Mouse (Mus musculus) small intestine, adult 2 months (tissue): ENCODE data around the gene C2. TPM values are rescaled to one million over a fixed set of nuclear protein-coding genes. Genes with fewer than 3 reads are reported as not detected.

Source experiments
- H3K27ac ChIP-seq: fragments of 200-500 bp; 2 replicates; pipeline ENCODE4 v1.5.1; 2012; ENCODE audit warnings: low read depth, low read length, control low read depth, inconsistent platforms; ENCODE audit not compliant: insufficient read depth
- H3K27me3 ChIP-seq: fragments of 200-500 bp; 2 replicates; pipeline ENCODE4 v1.6.1; 2012; ENCODE audit warnings: mild to moderate bottlenecking, moderate library complexity, low read length, inconsistent platforms; ENCODE audit not compliant: control insufficient read depth, insufficient read depth
- H3K36me3 ChIP-seq: fragments of 200-500 bp; 2 replicates; pipeline ENCODE4 v1.6.1; 2012; ENCODE audit warnings: mild to moderate bottlenecking, low read length, control low read depth, inconsistent platforms; ENCODE audit not compliant: control insufficient read depth, insufficient read depth
- H3K4me1 ChIP-seq: fragments of 200-500 bp; 2 replicates; pipeline ENCODE4 v1.6.1; 2012; ENCODE audit warnings: low read length, inconsistent platforms, mixed read lengths; ENCODE audit not compliant: control insufficient read depth, insufficient read depth, insufficient read length
- H3K4me3 ChIP-seq: fragments of 200-500 bp; 2 replicates; pipeline ENCODE4 v1.5.1; 2012; ENCODE audit warnings: low read depth, mild to moderate bottlenecking, control low read depth, inconsistent platforms, low read length, moderate library complexity
- CTCF ChIP-seq: fragments of 200-500 bp; IDR thresholded peaks from 2 replicates; pipeline ENCODE4 v1.5.1; 2012; ENCODE audit warnings: low read depth, mild to moderate bottlenecking, control low read depth, inconsistent platforms, low read length, moderate library complexity, mixed read lengths; ENCODE audit not compliant: insufficient replicate concordance, insufficient read length; ENCODE audit errors: extremely low read depth
- POLR2A ChIP-seq: fragments of 200-500 bp; IDR thresholded peaks from 2 replicates; pipeline ENCODE4 v1.6.1; 2012; ENCODE audit warnings: low read depth, mild to moderate bottlenecking, control low read depth, inconsistent platforms, low read length, moderate library complexity
- WGBS: fragments of 180-500 bp; shearing (Covaris S2); methylation state at CpG from one replicate; pipeline ENCODE4 v1.1.7; 2018; 5-methylcytosine and 5-hydroxymethylcytosine counted together
- polyA plus RNA-seq: library from polyadenylated mRNA; depleted of rRNA; stranded (reverse); fragments of >200 nt; gene quantifications from 2 replicates; pipeline ENCODE4 v1.2.3, GENCODE M21; 2012

The C2 gene
- polyA plus RNA-seq, 1 experiment: 10.6 TPM

DNA sequence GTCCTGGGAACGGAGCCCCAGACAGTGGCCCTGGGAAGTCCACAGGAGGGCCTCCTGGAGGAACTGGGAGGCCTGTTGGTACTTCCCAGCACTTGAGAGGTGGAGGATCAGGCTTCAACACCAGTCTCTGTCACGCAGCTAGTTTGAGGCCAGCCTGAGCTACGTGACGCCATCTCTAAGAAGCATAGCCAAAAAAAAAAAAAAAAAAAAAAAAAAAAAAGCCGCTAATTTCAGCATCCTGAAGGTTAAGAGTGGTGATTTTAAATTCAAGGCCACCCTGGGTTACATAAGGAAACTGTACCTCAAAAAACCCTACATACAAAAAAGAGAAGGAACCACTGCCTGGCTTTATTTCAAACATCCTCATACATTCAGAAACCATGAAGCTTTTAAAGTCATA lies 26.2 kb upstream of the C2 start:
- 73% methylated on average over 5 of the region's 5 CpGs for WGBS
- no peaks in the 10 kb centered on the region for H3K27me3 ChIP-seq
- no peak for TF ChIP-seq POLR2A
- TF ChIP-seq CTCF: no peak
- H3K4me1 ChIP-seq: no peaks in the 10 kb centered on the region
- no peak overlapping the region for H3K27ac ChIP-seq
- peaks cover 20% of the 10 kb centered on the region for H3K36me3 ChIP-seq
- no peak overlapping the region for H3K4me3 ChIP-seq

DNA sequence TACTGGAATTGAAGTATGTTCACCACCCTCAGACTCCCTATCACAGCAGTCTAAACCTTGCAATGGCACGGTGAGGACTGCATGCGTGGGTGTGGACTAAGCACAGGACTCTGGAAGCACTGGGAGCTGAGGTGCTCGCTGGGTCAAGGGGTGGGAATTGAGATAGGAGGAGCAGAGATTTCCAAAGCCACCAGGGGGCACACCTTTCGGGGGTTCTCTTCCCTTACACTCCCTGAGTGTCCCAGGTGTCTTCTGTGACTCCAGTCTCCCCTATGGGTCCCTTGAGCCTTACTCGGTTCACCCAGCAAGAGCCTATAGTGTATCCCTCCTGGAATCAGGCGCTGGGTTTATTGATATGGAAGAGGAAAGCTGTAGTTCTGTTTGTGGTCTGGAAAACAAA lies 24.9 kb upstream of the C2 start:
- H3K4me1 ChIP-seq: peaks cover 2% of the 10 kb centered on the region; the same call in 1 of the 2 replicates
- peaks cover 15% of the 10 kb centered on the region for H3K36me3 ChIP-seq
- no peak overlapping the region for H3K4me3 ChIP-seq
- TF ChIP-seq POLR2A: no peak
- TF ChIP-seq CTCF: peak; percentile 20; the same call in 1 of the 2 replicates
- H3K27me3 ChIP-seq: no peaks in the 10 kb centered on the region
- WGBS: 53% methylated on average over 6 of the region's 6 CpGs
- no peak overlapping the region for H3K27ac ChIP-seq

DNA sequence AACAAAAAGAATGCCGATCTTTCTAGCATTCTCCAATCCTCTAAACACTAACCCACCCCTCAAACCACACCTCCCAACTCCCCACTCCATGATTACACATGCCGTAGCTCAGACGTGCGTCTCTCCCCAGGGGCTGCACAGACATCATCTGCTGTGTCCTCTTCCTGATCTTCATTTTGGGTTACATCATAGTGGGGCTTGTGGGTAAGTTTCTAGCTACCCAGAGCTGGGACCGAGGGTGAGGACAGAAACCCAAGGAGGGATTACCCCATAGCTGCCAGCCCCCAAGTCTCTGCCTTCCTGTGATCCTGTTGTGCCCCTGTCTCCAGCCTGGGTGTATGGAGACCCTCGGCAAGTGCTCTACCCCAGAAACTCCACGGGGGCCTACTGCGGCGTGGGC lies 19.1 kb upstream of the C2 start:
- WGBS: 72% methylated on average over 9 of the region's 9 CpGs

DNA sequence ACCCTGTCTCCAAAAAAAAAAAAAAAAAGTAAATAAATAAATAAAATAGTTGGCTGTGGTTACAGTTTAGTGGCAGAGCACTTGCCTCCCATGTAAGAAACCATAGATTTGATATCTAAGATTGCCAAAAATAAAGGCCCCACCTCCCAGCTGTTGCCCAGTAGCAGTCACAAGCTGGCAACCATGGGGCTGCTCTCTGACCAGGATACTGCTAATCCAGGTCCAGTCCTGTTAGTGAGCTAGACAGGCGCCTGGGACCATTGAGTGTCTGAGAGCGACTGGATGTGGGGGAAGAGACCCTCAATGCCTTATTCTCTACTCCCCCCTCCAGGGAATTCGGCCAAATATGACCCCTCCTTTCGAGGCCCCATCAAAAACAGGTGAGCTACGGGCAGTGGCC lies 18.3 kb upstream of the C2 start:
- H3K36me3 ChIP-seq: peaks cover 35% of the 10 kb centered on the region
- WGBS: 93% methylated on average over 5 of the region's 5 CpGs
- peaks cover 20% of the 10 kb centered on the region for H3K4me1 ChIP-seq

More for the DNA sequence above, 19.1 kb upstream of the C2 start:
- Histone ChIP-seq H3K36me3 (peaks cover 29% of the 10 kb centered on the region), H3K4me1 (peaks cover 14% of the 10 kb centered on the region), H3K4me3 (0 out of 2 replicates have a peak overlapping the region, but pooled peaks have one; percentile 2), H3K27ac (peak overlapping the region; percentile 67), H3K27me3 (no peaks in the 10 kb centered on the region)
- no peak for TF ChIP-seq CTCF
- no peak for TF ChIP-seq POLR2A

DNA sequence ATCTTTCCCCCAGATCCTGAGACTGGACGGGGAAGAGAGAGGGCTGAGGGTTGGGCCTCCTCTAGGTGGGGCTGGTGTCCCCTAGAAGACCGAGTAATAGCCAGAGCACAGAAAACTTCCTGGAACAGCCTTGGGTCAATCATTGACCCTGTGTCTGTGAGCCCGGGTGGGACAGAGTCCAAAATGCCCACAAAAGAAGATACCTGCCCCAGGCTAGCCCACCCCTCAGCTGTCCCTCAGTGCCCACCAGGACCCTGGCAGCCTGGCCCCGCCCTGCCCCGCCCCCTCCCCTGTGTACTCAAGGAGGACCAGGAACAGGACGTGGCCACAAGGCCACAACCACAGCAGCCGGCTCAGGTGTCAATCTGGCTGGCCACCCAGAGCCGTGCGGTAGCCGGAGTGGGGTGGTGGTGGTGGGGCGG lies 17.4 kb upstream of the C2 start:
- WGBS: 6% methylated on average over 11 of the region's 11 CpGs
- TF ChIP-seq CTCF: peak; percentile 63; the same call in 1 of the 2 replicates
- TF ChIP-seq POLR2A: no peak; the same call in 1 of the 2 replicates
- Histone ChIP-seq H3K27ac (peak overlapping the region; percentile 89), H3K27me3 (no peaks in the 10 kb centered on the region), H3K36me3 (peaks cover 42% of the 10 kb centered on the region), H3K4me1 (peaks cover 27% of the 10 kb centered on the region), H3K4me3 (peak overlapping the region; percentile 61)

More for the DNA sequence above, 18.3 kb upstream of the C2 start:
- no peaks in the 10 kb centered on the region for H3K27me3 ChIP-seq
- no peak overlapping the region for H3K27ac ChIP-seq
- no peak overlapping the region for H3K4me3 ChIP-seq
- no peak for TF ChIP-seq CTCF
- no peak for TF ChIP-seq POLR2A

DNA sequence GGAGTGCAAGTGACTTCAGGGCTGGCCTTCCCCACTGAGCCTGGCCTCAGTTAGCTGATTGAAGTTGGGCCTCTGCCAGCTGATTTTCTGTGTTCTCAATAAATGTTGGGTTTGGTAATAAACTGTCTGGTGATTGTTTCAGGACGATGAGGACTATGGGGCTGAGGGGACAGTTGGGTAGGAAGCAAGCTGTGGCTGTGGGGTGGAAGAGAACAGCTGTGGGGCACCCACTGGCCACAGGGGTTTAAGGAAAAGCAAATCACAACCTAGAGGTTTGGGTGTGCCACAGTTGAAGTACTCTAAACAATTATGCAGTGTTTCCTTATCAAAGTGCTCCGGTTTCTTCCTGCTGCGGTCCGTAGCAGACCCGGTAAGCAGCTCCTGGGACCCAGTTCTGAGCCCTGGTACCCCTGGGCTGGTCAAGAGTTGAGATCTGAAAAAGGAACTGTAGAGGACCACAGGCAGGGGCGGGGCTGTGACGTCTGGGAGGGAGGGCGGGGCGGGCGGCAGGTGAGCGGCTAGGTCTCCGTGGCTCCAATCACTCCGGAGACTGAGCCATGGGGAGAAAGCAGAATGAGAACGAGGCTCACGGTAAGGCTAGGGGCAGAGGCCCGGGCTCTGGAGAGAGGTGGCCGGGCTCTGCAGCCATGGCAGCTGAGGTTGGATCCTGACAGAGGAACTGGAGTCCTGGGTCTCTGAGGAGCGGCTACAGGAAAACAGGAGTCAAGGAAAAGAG lies 16.0 kb upstream of the C2 start, which contains the start of gene Slc44a4:
Gene Slc44a4 (plus strand): TSS at position 537 of the 736 bp plus-strand sequence.
- TF ChIP-seq POLR2A (peak; percentile 73; the same call in 1 of the 2 replicates), CTCF (no peak)
- Histone ChIP-seq H3K4me1 (peaks cover 29% of the 10 kb centered on the region), H3K36me3 (peaks cover 44% of the 10 kb centered on the region), H3K4me3 (peak within 1 kb of the TSS; percentile 61), H3K27ac (peak within 1 kb of the TSS; percentile 89), H3K27me3 (no peaks in the 10 kb centered on the region)
- 18% methylated on average over 18 of the region's 18 CpGs for WGBS

DNA sequence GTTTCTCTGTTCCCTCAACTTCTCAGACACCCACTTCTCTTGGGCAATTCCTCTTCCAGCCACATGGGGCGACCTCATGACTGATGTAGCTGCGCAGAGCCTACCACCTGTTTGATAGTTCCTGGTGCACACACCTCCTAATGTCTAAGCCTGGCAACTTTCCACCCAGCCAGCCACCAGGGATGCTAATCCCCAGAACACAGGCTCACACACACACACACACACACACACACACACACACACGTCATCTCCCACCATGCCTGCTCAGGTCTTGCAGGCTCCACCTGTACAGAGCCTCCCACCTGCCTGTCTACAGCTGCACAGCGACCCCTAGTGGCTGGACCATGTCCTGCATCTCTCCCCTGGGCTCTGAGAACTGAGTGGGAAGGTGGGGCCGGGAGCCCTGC lies 13.9 kb upstream of the C2 start:
- 21% methylated on average over 5 of the region's 5 CpGs for WGBS
- H3K27ac ChIP-seq: no peak overlapping the region

More for the DNA sequence above, 13.9 kb upstream of the C2 start:
- H3K4me1 ChIP-seq: peaks cover 22% of the 10 kb centered on the region
- no peak overlapping the region for H3K4me3 ChIP-seq
- H3K27me3 ChIP-seq: no peaks in the 10 kb centered on the region
- peak; percentile 27; the same call in 1 of the 2 replicates for TF ChIP-seq POLR2A
- peak; percentile 94 for TF ChIP-seq CTCF
- H3K36me3 ChIP-seq: peaks cover 61% of the 10 kb centered on the region
